8 mouse cellular contexts compared by ENCODE assay signal in the genomic region with DNA sequence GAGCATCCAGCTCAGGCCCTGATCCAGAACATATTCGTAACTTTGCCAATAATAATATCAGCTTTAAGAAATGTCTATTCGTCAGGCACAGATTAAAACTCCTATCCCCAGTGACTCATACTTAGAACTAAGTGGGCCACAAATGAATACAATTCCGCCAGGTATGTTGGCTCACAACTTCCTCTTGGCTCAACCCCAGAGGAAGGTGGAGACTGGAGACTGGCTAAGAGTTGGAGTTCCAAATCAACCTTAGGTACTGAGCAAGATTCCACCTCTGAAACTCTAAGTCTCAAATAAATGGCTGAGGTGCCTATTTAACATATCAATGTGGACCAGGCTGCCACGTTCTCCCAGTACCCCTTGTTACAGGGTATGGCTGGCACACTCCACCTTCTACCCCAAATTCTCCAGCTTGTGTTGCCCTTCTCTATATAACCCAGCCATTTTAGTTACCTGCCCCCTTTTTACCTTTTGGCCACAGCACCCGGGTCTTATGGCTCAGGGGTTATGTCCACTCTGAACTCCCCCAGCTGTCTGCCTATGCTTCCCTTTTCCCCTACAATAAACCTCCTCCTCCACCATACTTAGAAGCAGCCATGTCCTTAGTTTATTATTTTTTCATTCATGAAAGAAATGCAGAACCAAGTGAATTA. TPM values are rescaled to one million over a fixed set of nuclear protein-coding genes. Genes with fewer than 3 reads are reported as not detected.
DNase-seq lines count a peak whose midpoint lies in the region; ATAC-seq and TF ChIP-seq lines count a peak whose summit lies in the region.

No protein-coding gene starts in this region.

- peak overlapping the region; percentile 97 for H3K4me3 ChIP-seq in bone marrow macrophage, adult 2 months (ENCODE audit: insufficient read depth, low read length)
- peak overlapping the region; percentile 51 for H3K4me3 ChIP-seq in forebrain, embryonic 14.5 days (ENCODE audit: low read depth, low read length)
- peak overlapping the region; percentile 63 for H3K4me3 ChIP-seq in limb, embryonic 10.5 days
- H3K4me3 ChIP-seq in midbrain, embryonic 15.5 days = peak overlapping the region; percentile 54

- no peaks in the 10 kb centered on the region for H3K27me3 ChIP-seq in forebrain, embryonic 14.5 days (replicated peaks; ENCODE audit: control insufficient read depth, insufficient read depth, low read length)
- H3K27me3 ChIP-seq in limb, embryonic 10.5 days (ENCODE audit: low read depth, poor library complexity, severe bottlenecking) = no peaks in the 10 kb centered on the region
- no peaks in the 10 kb centered on the region for H3K27me3 ChIP-seq in midbrain, embryonic 15.5 days (replicated peaks)

- peaks cover 6% of the 10 kb centered on the region for H3K4me1 ChIP-seq in bone marrow macrophage, adult 2 months (ENCODE audit: control insufficient read depth, insufficient read depth, low read length)
- H3K4me1 ChIP-seq in forebrain, embryonic 14.5 days (ENCODE audit: control insufficient read depth, insufficient read depth, low read length) = no peaks in the 10 kb centered on the region
- H3K4me1 ChIP-seq in limb, embryonic 10.5 days = peaks cover 5% of the 10 kb centered on the region; the same call in 1 of the 2 replicates
- peaks cover 6% of the 10 kb centered on the region for H3K4me1 ChIP-seq in midbrain, embryonic 15.5 days

- DNase-seq in left cerebral cortex, adult 11 months (ENCODE audit: low spot score) = peak; percentile 1
- no peak for DNase-seq in left cerebral cortex, adult 18-20 months (ENCODE audit: low spot score in 2 of 2)
- DNase-seq in forebrain, embryonic 14.5 days (ENCODE audit: low spot score) = no peak
- no peak for DNase-seq in limb, embryonic 10.5 days (ENCODE audit: low spot score)
- no peak for DNase-seq in T-cell, adult 2 months (ENCODE audit: low spot score)
- no peak for DNase-seq in gastrocnemius, adult 18-20 months (ENCODE audit: low spot score)

- TF ChIP-seq POLR2A in bone marrow macrophage, adult 2 months (IDR thresholded peaks at IDR 0.05; ENCODE audit: borderline replicate concordance, low read depth, low read length) = no peak

- 66% methylated on average over 5 of the region's 5 CpGs for WGBS in forebrain, embryonic 14.5 days
- WGBS in limb, embryonic 10.5 days = 71% methylated on average over 5 of the region's 5 CpGs
- WGBS in midbrain, embryonic 15.5 days = 69% methylated on average over 5 of the region's 5 CpGs

- H3K27ac ChIP-seq in bone marrow macrophage, adult 2 months (ENCODE audit: insufficient read depth, low read depth, low read length) = no peak overlapping the region
- H3K27ac ChIP-seq in forebrain, embryonic 14.5 days (ENCODE audit: low read depth, low read length) = no peak overlapping the region
- peak overlapping the region; percentile 87 for H3K27ac ChIP-seq in limb, embryonic 10.5 days
- peak overlapping the region; percentile 91 for H3K27ac ChIP-seq in midbrain, embryonic 15.5 days

- H3K4me2 ChIP-seq in forebrain, embryonic 14.5 days (ENCODE audit: low read length) = peak overlapping the region; percentile 44
- peak overlapping the region; percentile 60 for H3K4me2 ChIP-seq in midbrain, embryonic 15.5 days

- TF ChIP-seq CTCF in bone marrow macrophage, adult 2 months (IDR thresholded peaks at IDR 0.05; ENCODE audit: low read depth, low read length) = no peak

- peak overlapping the region; percentile 67; the same call in 1 of the 2 replicates for H3K9ac ChIP-seq in forebrain, embryonic 14.5 days (ENCODE audit: low read length)
- H3K9ac ChIP-seq in midbrain, embryonic 15.5 days = peak overlapping the region; percentile 56; the same call in 1 of the 2 replicates

- peaks cover 25% of the 10 kb centered on the region for H3K36me3 ChIP-seq in forebrain, embryonic 14.5 days (ENCODE audit: control insufficient read depth, insufficient read depth, low read length)
- H3K36me3 ChIP-seq in limb, embryonic 10.5 days = peaks cover 27% of the 10 kb centered on the region
- peaks cover 11% of the 10 kb centered on the region; the same call in 1 of the 2 replicates for H3K36me3 ChIP-seq in midbrain, embryonic 15.5 days (replicated peaks)

- ATAC-seq in forebrain, embryonic 14.5 days = peak; percentile 24; the same call in 1 of the 2 replicates
- ATAC-seq in midbrain, embryonic 15.5 days (replicated peaks) = peak; percentile 32

- 0 out of 2 replicates have a peak, but pooled peaks cover 5% of the 10 kb centered on the region for H3K9me3 ChIP-seq in forebrain, embryonic 14.5 days (replicated peaks; ENCODE audit: control insufficient read depth, low read length)
- no peaks in the 10 kb centered on the region for H3K9me3 ChIP-seq in limb, embryonic 10.5 days (replicated peaks)
- no peaks in the 10 kb centered on the region for H3K9me3 ChIP-seq in midbrain, embryonic 15.5 days

RNA-seq across cellular contexts. Expression of a gene that starts 0.5 kb away (rescaled TPM):
- total RNA-seq in left cerebral cortex, adult 18-20 months (2021) = 10 to 100 TPM; 14.0 to 14.8 TPM
- 16.2 and 17.1 TPM in 2 replicates for polyA plus RNA-seq in bone marrow macrophage, adult 2 months (2012; ENCODE audit: insufficient read depth, insufficient read length, missing spikeins)
- polyA plus RNA-seq in forebrain, embryonic 14.5 days (2014; fragmentation: Nextera tagmentation; extraction: Ambion mirVana) = 15.6 and 16.3 TPM in 2 replicates
- polyA plus RNA-seq in limb, embryonic 10.5 days (2016; fragmentation: Nextera tagmentation; extraction: Ambion mirVana) = 14.9 and 21.1 TPM in 2 replicates
- polyA plus RNA-seq in midbrain, embryonic 15.5 days (2015; fragmentation: Nextera tagmentation; extraction: Ambion mirVana) = 25.6 and 27.4 TPM in 2 replicates
- total RNA-seq in gastrocnemius, adult 18-20 months (2021) = 1 to 10 TPM; 6.1 to 7.7 TPM

RNA-seq across cellular contexts. Expression of a gene that starts 17.5 kb away (rescaled TPM):
- not detected for total RNA-seq in left cerebral cortex, adult 18-20 months (2021)
- not detected in 2 replicates for polyA plus RNA-seq in bone marrow macrophage, adult 2 months (2012; ENCODE audit: insufficient read depth, insufficient read length, missing spikeins)
- polyA plus RNA-seq in forebrain, embryonic 14.5 days (2014; fragmentation: Nextera tagmentation; extraction: Ambion mirVana) = not detected in 2 replicates
- not detected in 2 replicates for polyA plus RNA-seq in limb, embryonic 10.5 days (2016; fragmentation: Nextera tagmentation; extraction: Ambion mirVana)
- polyA plus RNA-seq in midbrain, embryonic 15.5 days (2015; fragmentation: Nextera tagmentation; extraction: Ambion mirVana) = not detected in 2 replicates
- not detected for total RNA-seq in gastrocnemius, adult 18-20 months (2021)

RNA-seq across cellular contexts. Expression of a gene that starts 38.4 kb away (rescaled TPM):
- not detected for total RNA-seq in left cerebral cortex, adult 18-20 months (2021)
- polyA plus RNA-seq in bone marrow macrophage, adult 2 months (2012; ENCODE audit: insufficient read depth, insufficient read length, missing spikeins) = not detected in 2 replicates
- not detected in 2 replicates for polyA plus RNA-seq in forebrain, embryonic 14.5 days (2014; fragmentation: Nextera tagmentation; extraction: Ambion mirVana)
- not detected in 2 replicates for polyA plus RNA-seq in limb, embryonic 10.5 days (2016; fragmentation: Nextera tagmentation; extraction: Ambion mirVana)
- polyA plus RNA-seq in midbrain, embryonic 15.5 days (2015; fragmentation: Nextera tagmentation; extraction: Ambion mirVana) = not detected in 2 replicates
- total RNA-seq in gastrocnemius, adult 18-20 months (2021) = not detected

Comparison
In these comparisons a context has a peak if more than half of its experiments do, and no peak if none do; other contexts are left out.
1. H3K27ac ChIP-seq: peak in limb, embryonic 10.5 days (single experiment) and midbrain, embryonic 15.5 days (single experiment); none in bone marrow macrophage, adult 2 months (single experiment) and forebrain, embryonic 14.5 days (single experiment).
2. Peak in every context shown above with its lines, with median percentiles within 50 percentile points of each other: H3K4me3 ChIP-seq.